In the genomic region with DNA sequence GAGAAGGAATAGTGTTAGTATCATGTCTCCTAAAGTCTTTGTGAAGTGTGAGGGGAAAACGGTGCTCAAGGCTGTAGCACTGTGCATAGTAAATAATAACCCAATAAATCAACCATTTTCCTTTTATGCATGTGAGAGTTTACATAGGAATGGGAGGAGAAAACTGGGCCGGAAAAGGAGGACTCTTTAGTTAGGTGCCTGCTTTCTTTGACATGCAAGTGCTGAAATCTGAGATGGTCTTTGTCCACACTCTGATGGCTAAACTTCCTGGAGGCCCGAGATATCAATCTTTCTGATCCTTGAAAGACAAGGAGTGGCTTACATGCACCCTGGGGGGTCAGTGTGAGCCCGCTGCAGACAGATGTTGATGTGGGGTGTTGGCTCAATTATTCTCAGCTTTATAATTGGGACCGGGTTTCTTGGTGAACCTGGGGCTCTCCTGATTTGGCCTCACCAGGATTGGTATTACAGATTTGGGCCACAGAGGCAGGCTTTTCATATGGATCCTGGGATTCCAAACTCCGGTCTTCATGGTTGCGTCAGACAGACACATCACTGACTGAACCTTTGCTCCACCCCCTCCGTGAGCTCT, we compare ENCODE assay signal across 14 mouse cellular contexts.
"Had no signal": no experiment of that assay in that cellular context is flagged by ENCODE, and none has a peak within 500 bp of the region (broad histone marks: within the 10 kb centered on the region; RNA-seq: fewer than 3 reads in every experiment).

No protein-coding gene starts in this region.

- H3K27ac ChIP-seq: limb, embryonic 12.5 days; liver, embryonic 13.5 days; neural tube, embryonic 15.5 days had no signal

- ATAC-seq: liver, postnatal 0 days had no signal

- H3K27me3 ChIP-seq: limb, embryonic 12.5 days; neural tube, embryonic 15.5 days had no signal

- H3K36me3 ChIP-seq: liver, embryonic 13.5 days; neural tube, embryonic 15.5 days had no signal

- H3K9me3 ChIP-seq: liver, embryonic 13.5 days; neural tube, embryonic 15.5 days had no signal

- DNase-seq: kidney, adult 11 months; kidney, postnatal 36 days; layer of hippocampus, adult 9-11 months; liver; liver, embryonic 13.5 days; liver, postnatal 0 days; lung, postnatal 10 days; midbrain, embryonic 14.5 days; right cerebral cortex, adult 18-20 months; right cerebral cortex, postnatal 25 days; thymus, postnatal 4 days had no signal

- H3K4me3 ChIP-seq: limb, embryonic 12.5 days; liver, embryonic 13.5 days; myocyte; neural tube, embryonic 15.5 days had no signal

- H3K9ac ChIP-seq: limb, embryonic 12.5 days; liver, embryonic 13.5 days; liver, postnatal 0 days; neural tube, embryonic 15.5 days had no signal

- H3K4me2 ChIP-seq: limb, embryonic 12.5 days; liver, embryonic 13.5 days; neural tube, embryonic 15.5 days had no signal
